Mouse (Mus musculus): ENCODE measurements at regions not wholly inside any gene's neighbourhood (a gene's known extent, or its start where the extent isn't known, plus 50 kb on each side); places are given as distances from the start of the nearest gene placed in this dataset.
A peak's percentile ranks its signal among the peaks of the same experiment; 100 is the strongest.
"Not testable (repeated sequence)": the region's sequence is repeated elsewhere in the genome, so short reads cannot be mapped to it uniquely, and the experiment has no call there.

DNA sequence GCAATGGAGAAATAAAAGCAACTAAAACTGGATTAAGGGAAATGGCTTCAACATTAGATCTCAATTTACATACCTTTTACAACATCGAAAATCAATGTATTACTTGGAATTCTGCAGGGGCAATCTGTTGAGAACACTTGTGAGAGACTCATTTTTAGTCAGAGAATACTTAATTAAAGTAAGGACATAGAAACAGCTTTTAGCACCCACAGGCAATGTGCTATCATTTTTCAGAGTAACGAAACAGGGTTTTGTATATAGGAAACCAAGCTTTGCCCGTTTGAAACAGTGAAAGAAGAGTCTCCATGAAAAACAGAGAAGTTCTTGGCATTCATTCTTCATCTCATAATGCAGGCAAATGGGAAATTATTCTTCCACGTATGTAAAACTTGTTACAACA is 196.4 kb downstream of the Tdrd3 start:
- peak; percentile 16 for DNase-seq (ENCODE audit: low read depth, low spot score)

DNA sequence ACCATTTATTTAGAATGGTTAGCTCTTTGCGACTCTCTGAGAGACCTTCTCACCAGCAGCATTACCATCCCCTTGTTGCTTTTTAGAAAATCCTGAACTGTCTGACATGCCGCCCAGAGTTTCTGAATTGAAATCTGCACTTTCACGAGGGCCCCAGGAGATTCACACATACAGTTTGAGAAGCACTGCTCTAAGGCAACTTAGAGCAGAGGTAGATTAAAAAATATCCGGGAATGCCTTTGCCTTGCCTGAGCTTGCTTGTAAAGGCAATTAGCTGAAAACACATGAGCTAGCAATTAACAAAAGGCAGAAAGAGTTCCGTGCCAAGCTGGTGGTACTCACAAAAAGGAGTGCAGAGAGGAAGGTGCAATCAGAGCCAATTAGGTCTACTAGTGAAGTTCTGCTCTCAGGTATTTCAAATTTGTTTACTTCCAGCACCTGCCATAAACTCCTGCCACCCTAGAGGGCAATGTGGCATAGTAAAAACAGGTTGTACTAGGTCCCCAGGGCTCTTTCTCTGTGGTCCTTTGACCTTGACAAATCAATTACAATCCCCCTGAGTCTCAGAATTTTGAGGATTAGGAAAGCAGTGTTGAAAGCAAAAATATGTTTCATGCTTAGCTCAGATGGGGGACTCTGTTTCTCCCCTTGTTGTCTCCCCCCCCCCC is 203.1 kb downstream of the Tdrd3 start:
- DNase-seq (ENCODE audit: low read depth, low spot score) = peak; percentile 17

DNA sequence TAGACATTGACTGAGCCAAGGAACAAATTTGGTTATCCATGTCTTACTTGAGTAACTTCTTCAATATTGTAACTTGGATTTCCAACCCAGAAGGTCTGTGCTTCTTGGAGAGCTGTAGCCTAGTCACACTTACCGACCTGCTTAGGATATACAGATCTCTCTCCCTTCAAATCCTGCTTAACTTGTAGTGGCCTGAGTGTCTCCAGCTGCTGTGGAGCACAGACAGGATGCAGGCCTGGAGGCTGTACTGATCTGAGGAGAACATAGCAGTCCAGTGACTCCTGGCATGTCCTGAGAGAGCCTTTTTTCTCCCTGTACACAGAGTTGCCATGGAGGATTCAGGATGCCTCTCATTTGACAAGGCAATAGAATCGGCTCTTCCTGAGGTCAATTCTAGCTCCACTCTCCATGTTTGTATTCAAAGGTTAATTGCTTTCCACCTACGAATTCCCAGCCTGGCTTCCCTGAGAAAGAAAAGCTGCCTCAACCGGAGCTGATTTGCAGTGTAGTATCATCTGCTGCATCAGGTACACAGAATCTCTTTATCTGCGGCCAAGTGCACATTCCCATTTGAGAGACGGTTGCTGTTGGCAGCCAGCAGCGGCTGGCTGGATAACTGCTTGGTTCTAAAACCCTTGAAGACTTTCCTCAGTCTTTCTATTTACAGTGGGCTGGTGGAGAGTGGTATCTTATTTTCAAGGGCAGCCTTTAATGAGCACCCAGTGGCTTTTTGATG is 214.8 kb downstream of the Tdrd3 start:
- DNase-seq (ENCODE audit: low read depth, low spot score) = peak; percentile 15

DNA sequence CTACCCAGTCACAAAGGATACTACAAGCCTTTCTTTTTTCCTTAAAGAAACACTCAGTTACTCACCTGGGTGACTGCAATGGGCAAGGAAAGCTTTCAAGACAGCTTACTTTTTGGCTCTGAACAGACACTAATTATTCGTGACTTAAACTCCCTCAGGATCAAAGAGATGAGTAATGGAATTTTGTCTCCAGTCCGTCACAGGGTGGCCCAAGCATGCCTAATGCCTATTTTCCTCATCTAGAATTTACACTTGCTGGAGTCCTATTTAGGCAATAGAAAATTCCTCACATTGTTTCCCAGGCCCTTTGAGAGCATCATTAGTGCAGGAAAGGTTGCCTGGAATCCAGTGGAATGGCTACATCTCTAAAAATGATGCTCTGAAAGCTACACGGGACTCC is 218.2 kb downstream of the Tdrd3 start:
- no peak for DNase-seq (ENCODE audit: low read depth, low spot score)

DNA sequence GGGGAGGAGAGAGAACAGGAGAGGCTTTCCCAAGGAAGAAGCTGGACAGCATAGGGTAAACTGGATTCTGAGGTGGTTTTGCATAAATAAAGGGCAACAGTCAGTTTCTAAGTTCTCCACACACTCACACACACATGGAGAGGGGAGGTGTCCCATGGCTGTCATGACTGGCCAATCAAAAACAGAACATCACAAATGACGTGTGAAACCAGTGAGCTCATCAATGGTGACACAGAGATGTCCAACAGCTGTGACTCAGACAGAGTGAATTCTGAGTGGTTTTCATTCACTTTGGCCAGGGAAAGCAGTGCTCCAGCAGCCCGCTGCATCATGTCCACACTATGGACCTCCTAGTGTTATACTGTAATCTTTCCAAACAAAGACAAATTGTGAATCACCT is 220.7 kb downstream of the Tdrd3 start:
- no peak for DNase-seq (ENCODE audit: low read depth, low spot score)

DNA sequence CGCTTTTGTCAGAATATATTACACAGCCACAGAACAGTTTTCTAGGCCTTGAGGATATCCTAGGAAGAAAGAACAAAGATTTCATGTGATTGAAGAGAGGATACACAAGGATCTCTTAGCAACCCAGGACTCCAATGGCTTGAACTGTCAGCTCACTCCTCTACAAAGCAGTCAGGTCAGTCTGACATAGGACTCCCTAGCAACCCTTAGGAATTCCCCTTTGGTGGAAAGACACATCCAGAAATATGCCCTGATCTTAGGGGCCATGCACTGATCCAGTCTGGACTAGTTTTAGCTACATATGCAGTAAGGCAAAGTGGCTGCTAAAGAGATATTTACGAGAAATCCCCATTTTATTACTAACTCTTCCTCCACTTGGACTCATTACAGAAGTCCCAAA is 251.5 kb downstream of the Tdrd3 start:
- no peak for DNase-seq (ENCODE audit: low read depth, low spot score)

DNA sequence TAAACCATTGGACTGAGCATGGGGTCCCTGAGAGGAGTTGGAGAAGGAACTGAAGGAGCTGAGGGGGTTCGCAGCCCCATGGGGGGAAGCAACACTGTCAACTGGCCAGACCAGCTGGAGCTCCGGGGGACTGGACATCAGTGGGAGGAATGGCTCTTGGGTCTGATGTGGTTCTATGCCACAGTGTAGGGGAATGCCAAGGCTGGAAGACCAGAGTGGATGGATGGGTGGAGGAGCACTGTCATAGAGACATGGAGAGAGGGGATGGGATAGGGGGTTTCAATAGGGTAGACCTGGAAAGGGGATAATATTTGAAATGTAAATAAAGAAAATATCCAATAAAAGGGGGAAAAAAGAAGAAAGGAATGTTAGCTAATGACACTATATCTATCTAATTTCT is 253.1 kb downstream of the Tdrd3 start:
- no peak for DNase-seq (ENCODE audit: low read depth, low spot score)

DNA sequence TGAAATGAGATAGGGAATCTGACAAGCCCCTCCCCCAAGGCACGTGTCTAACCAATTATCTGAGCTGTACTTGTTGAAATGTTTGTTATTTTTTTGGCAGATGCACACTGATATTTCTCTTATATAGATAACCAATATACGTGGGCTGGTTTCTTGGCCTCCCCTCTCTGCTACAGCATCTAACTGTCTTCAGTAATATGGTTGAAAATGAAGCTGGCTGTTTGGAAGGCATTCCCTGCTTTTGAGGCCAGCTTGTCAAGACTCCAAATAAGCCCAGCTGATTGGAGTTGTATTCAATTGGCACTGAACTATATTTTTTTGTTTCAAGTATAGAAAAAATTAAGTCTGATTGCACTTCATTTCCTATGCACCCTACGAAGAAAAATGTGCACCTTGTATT is 264.3 kb downstream of the Tdrd3 start:
- peak; percentile 50 for DNase-seq (ENCODE audit: low read depth, low spot score)

DNA sequence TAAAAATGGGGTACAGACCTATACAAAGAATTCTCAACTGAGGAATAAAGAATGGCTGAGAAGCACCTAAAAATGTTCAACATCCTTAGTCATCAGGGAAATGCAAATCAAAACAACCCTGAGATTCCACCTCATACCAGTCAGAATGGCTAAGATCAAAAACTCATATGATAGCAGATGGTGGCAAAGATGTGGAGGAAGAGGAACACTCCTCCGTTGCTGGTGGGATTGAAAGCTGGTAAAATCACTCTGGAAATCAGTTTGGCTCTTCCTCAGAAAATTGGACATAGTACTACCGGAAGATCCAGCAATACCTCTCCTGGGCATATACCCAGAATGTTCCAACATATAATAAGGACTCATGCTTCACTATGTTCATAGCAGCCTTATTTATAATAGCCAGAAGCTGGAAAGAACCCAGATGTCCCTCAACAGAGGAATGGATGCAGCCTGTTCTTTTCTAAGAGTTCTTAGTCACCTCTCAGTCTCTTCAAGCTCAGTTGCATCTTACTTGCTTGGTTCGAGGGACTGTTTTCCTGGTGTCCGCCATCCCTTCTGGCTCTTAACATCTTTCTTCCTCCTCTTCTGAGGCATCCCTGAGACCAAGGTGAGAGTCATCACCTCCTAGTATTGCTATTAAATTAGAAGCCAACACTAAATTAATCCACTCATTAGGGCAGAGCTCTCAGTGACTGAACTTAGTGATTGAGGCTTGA is 266.8 kb downstream of the Tdrd3 start:
- peak; percentile 50 for DNase-seq (ENCODE audit: low read depth, low spot score)

DNA sequence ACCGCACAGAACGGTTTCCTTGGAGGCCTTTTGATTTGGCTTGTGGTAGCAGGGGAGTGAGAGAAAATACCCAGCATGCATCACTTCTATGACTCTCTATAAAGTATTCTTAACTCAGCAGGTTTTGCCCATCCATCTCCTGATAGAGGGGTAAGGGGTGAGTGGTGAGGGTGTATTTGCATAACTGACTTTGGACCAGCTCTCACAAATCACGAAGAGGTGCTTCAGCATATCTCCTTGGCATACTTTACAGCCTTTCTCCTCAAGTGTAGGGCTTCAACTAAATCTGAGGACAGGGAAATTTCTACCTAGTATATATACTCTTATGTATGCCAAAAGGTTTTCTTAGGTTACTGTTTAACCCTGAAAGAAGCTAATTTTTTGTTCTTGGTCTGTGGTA is 273.4 kb downstream of the Tdrd3 start:
- DNase-seq (ENCODE audit: low read depth, low spot score) = no peak

DNA sequence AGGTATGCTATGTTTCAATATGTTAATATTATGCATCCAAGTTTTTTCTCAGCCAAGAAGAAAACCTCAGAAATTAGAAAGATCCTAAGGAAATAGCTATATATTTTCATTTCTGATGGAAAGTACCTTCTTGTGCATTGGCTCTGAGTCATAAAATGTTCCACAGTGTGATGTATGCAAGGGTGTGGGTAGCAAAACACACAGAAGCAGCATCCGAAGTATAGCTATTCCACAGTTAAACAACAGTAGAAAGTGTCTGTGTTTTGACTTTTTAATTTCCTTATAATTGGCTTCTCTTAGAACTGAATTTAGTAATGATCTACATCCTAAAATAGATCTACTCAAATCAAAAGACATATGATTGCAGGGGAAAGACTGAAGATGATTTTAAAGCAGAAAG is 320.0 kb downstream of the Tdrd3 start:
- peak; percentile 39 for DNase-seq (ENCODE audit: low read depth, low spot score)

DNA sequence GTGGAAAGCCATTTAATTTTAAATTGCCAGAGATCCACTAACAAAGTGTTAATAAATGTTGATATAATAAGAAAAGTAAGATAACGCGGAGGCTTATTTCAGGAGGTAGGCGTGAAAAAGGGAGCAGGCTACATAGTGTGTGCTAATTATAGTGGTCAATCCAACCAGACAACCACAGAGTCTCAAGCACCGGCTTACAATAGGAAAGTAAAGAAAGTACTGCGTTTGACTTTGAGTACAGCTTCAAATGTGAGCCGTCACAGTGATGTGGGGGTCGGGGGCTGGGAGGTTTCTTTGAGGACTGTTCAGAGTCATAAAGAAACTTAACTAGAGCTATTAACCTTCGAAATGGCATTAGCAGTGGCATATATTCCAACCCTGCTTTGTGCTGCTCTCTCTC is 329.1 kb downstream of the Tdrd3 start:
- peak; percentile 19 for DNase-seq (ENCODE audit: low read depth, low spot score)

DNA sequence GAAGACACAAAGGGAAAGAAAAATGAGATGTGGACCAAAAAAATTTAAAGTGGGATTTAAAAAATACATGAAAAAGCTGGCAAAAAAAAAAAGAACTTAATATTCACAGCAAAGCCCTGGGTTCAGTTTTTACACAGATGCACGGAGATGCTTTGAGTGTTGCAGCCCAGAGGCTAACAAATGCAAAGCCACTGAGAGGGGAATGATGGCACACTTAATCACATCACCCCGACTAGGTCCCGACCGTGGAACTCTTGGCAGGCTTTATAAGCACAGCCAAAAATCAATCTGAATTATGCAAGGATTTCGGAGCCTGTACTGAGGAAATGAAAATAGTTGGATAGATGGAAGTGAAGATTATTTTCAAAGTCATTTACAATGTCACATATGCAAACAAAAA is 329.6 kb downstream of the Tdrd3 start:
- DNase-seq (ENCODE audit: low read depth, low spot score) = no peak

DNA sequence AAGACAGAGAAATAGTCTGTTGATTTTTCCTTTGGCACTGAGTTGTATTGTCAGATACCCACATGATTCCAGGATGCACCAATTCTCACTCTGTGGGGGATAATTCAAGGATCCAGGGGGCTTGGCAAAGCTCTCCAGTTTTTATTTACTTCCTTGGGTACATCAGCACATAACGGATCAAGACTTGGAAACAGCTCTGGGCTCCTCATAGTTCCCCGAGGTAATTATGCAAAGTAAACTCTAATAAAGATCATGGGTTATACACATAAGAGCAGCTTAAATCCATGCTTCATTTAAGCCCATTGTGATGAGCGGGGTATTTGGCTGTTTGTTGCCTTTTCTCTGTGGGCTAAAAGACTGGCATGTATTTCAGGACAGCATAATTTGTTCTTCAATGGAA is 332.6 kb downstream of the Tdrd3 start:
- no peak for DNase-seq (ENCODE audit: low read depth, low spot score)

DNA sequence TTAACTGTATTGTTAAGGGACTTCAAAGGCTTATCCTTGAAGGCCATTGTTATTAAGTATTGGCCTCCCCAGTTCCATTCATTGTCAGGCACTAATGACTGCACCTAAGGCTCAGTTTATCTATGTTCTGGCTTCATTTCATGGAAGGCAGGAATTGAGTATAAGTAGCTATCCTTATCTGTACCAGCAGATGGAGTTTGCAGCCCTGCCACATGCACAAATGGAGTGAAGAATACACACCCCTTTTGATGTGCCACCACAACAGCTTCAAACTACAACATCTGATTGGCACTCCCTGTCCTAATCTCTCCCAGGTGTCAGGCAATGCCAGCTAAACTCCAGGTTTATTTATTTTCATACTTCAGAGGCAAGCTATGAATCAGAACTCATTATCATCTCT is 333.3 kb downstream of the Tdrd3 start:
- DNase-seq (ENCODE audit: low read depth, low spot score) = no peak

DNA sequence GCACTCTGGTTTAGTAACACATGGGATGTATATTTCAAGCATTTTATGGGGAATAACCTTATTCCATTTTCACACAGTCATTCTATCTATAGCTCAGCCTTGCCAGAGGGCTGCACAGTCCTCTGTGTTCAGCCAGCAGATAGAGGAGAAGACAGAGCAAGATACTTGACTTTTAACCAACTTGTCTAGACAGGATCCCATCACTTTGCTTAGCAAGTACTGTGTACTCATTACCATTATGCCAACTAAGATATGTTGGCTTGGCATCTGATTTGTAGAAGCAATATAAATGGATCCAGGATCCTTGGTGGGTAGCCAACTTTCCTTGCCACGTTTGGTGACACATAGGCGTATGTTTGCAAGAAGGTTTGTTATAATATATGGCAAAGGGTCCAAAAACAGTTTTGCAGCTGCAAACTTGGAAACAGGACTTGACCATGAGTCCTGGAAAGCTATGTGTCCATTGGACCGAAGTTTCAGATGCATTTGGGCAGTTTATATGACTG is 334.3 kb downstream of the Tdrd3 start:
- DNase-seq (ENCODE audit: low read depth, low spot score) = peak; percentile 47

DNA sequence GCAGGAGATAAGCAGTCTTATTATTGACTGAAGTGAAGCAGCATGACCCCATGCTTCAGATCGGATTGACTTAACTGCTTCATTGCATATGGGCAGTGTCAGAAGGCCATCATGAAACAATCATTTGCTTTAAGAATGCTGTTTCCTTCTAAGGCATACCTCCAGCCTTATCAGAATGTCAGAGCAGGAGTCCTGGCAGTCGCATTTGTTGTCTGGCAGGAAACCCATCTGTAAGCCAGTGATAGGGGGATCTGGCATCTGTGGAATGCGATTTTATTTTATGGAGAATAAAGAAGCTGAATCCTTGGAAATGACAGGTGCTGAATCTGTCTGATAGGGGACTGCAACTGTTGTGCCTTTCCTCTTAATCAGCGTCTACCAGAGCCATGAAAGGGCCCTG is 338.3 kb downstream of the Tdrd3 start:
- DNase-seq (ENCODE audit: low read depth, low spot score) = no peak

DNA sequence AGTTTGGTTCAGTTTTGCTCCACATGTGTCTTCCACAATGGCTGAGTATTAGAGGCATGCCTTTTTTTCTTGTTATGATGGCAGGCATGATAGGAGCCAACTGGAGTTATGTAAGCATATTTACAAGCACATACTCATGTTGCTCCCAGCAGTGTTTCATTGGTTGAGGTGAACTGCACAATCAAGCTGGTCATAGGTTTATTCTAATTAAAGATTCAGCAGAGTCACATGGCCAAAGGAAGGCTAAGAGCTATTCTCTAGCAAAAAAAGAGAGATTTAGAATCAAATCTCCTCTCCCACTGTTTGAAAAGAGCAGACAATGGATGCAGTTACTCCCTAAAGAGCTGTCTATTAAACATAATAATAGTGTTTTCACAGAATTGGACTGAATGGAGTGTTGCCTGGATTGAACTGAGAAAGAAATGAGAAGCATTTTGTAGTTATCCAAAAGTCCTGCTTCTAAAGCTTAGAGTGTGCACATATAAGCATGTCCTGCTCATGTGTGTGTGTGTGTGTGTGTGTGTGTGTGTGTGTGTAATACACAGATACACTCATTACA is 359.0 kb downstream of the Tdrd3 start:
- no peak for DNase-seq (ENCODE audit: low read depth, low spot score)

DNA sequence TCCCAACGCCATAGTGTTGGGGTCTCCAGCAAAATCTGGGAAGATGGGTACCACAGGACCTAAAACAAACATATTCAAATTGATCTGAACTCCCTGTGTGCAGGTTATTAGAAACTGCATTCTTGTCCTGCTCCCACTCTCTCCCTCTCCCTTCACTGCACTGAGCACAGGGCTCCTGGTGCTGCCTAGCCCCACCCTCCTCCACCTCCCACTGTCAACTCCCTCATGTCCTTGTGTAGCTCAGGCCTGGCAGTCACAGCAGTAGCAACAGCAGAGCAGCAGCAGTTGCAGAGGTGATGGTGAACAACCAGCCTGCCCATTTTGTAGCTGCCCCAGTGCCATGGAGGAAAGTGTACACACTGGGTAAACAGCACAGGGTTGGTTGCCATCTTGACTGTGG is 383.4 kb downstream of the Tdrd3 start:
- DNase-seq (ENCODE audit: low read depth, low spot score) = no peak

DNA sequence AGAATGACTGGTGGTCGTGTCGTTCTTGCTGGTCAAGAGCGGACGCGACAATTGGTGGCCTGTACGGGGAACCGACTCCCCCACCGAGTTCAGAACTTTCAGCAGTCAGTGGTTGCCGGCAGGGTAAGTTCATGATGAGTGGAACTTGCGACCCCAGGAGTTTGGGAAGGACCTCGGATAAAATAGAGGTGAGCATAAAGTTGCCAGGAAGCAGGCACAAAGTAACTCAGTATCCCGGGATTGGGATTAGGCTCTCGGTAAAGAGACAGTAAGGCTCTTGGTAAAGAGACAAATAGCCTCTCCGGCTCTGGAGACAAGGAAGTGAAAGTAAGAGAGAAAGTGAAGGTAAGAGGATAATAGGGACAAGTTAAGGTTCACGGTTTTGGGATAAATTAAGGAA is 393.2 kb downstream of the Tdrd3 start:
- not testable (repeated sequence) for DNase-seq (ENCODE audit: low read depth, low spot score)

DNA sequence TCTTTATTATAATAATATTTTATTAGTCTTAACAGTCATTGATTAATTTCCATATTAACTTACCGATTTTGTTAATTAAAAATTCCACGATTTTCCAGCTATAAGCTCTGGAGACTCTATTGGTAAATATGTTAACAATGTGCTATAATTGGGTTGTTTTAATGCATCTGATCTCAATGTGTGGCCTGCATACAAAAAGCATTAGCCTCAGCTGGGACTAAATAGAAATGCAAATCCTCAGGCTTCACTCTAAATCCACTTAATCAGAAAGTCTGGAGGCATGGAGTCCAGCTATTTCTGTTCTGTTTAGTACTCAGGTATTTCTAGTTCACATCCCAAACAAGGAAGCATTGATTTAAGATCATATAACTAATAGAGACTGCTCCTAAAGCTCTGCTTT is 427.7 kb downstream of the Tdrd3 start:
- DNase-seq (ENCODE audit: low read depth, low spot score) = no peak

DNA sequence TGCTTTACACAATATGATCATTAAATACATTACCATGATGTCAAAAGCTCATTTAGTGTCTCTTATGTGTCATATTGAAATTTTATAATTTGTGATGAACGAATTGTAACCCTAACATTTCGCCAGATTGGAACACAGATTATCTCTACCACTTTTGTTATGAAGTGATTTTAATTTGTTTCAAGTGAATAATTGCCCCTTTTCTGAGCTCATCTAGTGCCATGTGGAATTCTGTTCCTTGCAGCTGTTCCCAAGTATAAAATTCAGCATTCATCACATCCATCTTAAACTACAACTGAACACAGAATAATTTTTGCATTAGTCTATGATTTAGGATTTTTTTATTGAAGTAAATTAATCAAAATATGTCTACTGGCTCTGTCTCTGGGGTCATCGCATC is 445.0 kb downstream of the Tdrd3 start:
- DNase-seq (ENCODE audit: low read depth, low spot score) = peak; percentile 18
